Mouse (Mus musculus) small intestine, adult 2 months (tissue): ENCODE data around the gene Zfp42.

Source experiments
- CTCF ChIP-seq: fragments of 200-500 bp; IDR thresholded peaks from 2 replicates; pipeline ENCODE4 v1.5.1; 2012; ENCODE audit warnings: low read depth, mild to moderate bottlenecking, control low read depth, inconsistent platforms, low read length, moderate library complexity, mixed read lengths; ENCODE audit not compliant: insufficient replicate concordance, insufficient read length; ENCODE audit errors: extremely low read depth
- POLR2A ChIP-seq: fragments of 200-500 bp; IDR thresholded peaks from 2 replicates; pipeline ENCODE4 v1.6.1; 2012; ENCODE audit warnings: low read depth, mild to moderate bottlenecking, control low read depth, inconsistent platforms, low read length, moderate library complexity

GRCm38 (mm10) chr8:43356069-43356770 lies 49.4 kb upstream of the Zfp42 start:
- TF ChIP-seq POLR2A: no peak
- TF ChIP-seq CTCF: no peak
